Mouse (Mus musculus) limb, embryonic 12.5 days (tissue): ENCODE results near the gene Lama2. TPM values are rescaled to one million over a fixed set of nuclear protein-coding genes. Genes with fewer than 3 reads are reported as not detected.

Experiments
- ATAC-seq: fragments of 200-750 bp; cut with Nextera tagmentation; 2 replicates; pipeline ENCODE4 v1.8.0; 2017; ENCODE audit warnings: low read depth, moderate TSS enrichment; ENCODE audit not compliant: insufficient number of reproducible peaks, insufficient read depth, low FRiP score, low TSS enrichment
- H3K27ac ChIP-seq: fragments of 300-500 bp; sonication (generic); 2 replicates; pipeline ENCODE4 v1.5.1; 2016; ENCODE audit warnings: mild to moderate bottlenecking, moderate library complexity
- H3K27me3 ChIP-seq: fragments of 300-500 bp; sonication (generic); 2 replicates; pipeline ENCODE4 v1.6.1; 2016; ENCODE audit warnings: mild to moderate bottlenecking, moderate library complexity
- H3K36me3 ChIP-seq: fragments of 300-500 bp; sonication (generic); 2 replicates; pipeline ENCODE4 v1.6.1; 2016; ENCODE audit warnings: mild to moderate bottlenecking, moderate library complexity
- H3K4me1 ChIP-seq: fragments of 300-500 bp; sonication (generic); replicated peaks from 2 replicates; pipeline ENCODE4 v1.6.1; 2016
- H3K4me2 ChIP-seq: fragments of 300-500 bp; sonication (generic); 2 replicates; pipeline ENCODE4 v1.6.1; 2016; ENCODE audit warnings: mild to moderate bottlenecking, moderate library complexity
- H3K4me3 ChIP-seq: fragments of 300-500 bp; sonication (generic); replicated peaks from 2 replicates; pipeline ENCODE4 v1.5.1; 2016; ENCODE audit warnings: mild to moderate bottlenecking
- H3K9ac ChIP-seq: fragments of 300-500 bp; sonication (generic); replicated peaks from 2 replicates; pipeline ENCODE4 v1.6.1; 2016; ENCODE audit warnings: mild to moderate bottlenecking, moderate library complexity
- H3K9me3 ChIP-seq: fragments of 300-500 bp; sonication (generic); 2 replicates; pipeline ENCODE4 v1.6.1; 2016; ENCODE audit warnings: mild to moderate bottlenecking, moderate library complexity
- WGBS: fragments of 180-500 bp; shearing (Covaris S2); methylation state at CpG from one replicate; pipeline ENCODE4 v1.1.7; 2016; 5-methylcytosine and 5-hydroxymethylcytosine counted together
- polyA plus RNA-seq: library from polyadenylated mRNA; unstranded; fragments of >200 nt; fragmentation: Nextera tagmentation; extraction: Ambion mirVana; gene quantifications from 2 replicates; pipeline ENCODE4 v1.2.1, GENCODE M21; 2016

Gene Lama2
- polyA plus RNA-seq, 1 experiment from 2014 or later: 13.3 TPM

DNA sequence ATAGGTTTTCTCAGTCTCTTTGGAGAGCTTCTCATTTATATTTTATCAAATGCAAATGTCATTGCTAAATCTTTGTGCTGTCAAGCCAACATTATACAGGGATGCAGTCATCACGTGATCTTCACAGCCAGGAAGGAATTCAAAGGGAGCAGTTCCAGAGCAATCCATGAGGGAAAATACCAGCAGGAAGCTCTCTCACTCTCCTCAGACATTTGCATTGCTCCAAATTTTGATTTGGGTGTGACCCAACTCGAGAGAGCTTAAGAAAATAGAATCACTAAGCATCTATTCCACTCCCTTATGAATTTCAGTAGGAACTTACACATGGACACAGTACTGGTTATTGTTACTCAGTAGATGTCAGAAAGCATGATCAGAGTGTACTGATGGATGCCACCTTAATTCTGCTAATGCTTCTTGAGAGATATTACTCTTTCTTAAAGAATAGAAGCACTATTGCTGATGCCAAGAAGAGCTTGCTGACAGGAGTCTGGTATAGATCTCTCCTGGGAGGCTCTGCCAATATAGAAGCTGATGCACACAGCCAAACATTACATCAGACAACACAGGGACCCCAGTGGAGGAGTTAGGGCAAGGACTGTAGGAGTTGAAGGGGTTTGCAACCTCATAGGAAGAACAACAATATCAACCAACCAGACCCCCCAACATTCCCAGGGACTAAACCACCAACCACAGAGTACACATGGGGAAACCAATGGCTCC is 236.5 kb downstream of the Lama2 start:
- H3K27ac ChIP-seq: no peak overlapping the region
- no peaks in the 10 kb centered on the region for H3K4me1 ChIP-seq
- no peak overlapping the region for H3K4me3 ChIP-seq
- H3K9ac ChIP-seq: no peak overlapping the region
- H3K27me3 ChIP-seq: no peaks in the 10 kb centered on the region
- no peak for ATAC-seq
- 64% methylated on average over 2 of the region's 2 CpGs for WGBS
- no peaks in the 10 kb centered on the region for H3K36me3 ChIP-seq
- no peak overlapping the region for H3K4me2 ChIP-seq
- no peaks in the 10 kb centered on the region for H3K9me3 ChIP-seq

DNA sequence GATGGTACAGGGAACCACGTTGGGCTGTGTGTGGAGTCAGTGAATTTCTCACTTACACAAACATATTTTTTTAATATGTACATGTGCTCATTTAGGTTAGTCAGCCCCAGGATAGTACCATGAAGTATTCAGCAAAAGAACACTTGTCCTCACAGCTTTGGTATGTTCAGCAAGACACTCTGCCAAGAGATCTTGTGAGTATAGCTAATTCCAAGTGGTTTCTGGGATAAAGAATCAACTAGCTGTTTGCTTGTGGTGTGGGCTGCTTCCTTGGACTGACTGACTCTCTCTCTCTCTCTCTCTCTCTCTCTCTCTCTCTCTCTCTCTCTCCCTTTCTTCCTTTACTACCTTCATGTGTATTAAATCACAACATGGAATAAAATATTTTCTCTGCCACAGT is 241.3 kb downstream of the Lama2 start:
- Histone ChIP-seq H3K27me3 (no peaks in the 10 kb centered on the region), H3K36me3 (no peaks in the 10 kb centered on the region), H3K4me3 (no peak overlapping the region), H3K9ac (no peak overlapping the region), H3K4me2 (no peak overlapping the region), H3K9me3 (no peaks in the 10 kb centered on the region), H3K4me1 (no peaks in the 10 kb centered on the region), H3K27ac (no peak overlapping the region)
- WGBS: 50% methylated on average over 1 of the region's 1 CpGs
- ATAC-seq: no peak

DNA sequence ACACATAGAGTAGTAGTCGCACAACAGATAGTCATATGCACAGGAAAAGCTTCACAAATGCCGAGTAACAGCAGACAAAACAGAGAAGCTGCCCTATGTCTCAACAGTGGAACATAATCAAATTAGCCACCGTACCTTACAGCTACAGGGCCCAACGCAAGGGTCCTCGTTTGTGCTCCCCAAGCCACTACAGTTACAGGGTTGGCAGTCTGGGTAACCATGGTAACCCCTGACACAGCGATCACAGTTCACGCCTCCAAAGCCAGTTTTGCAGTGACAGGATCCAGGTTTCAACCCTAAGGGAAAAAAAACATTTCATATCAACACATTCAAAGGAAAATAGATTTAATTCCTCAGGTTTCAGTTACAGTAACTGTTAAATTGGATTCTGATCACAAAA is 275.3 kb downstream of the Lama2 start:
- Histone ChIP-seq H3K4me3 (no peak overlapping the region), H3K4me2 (no peak overlapping the region), H3K9ac (no peak overlapping the region), H3K9me3 (0 out of 2 replicates have a peak, but pooled peaks cover 6% of the 10 kb centered on the region), H3K27ac (no peak overlapping the region), H3K27me3 (no peaks in the 10 kb centered on the region), H3K36me3 (no peaks in the 10 kb centered on the region; the same call in 1 of the 2 replicates), H3K4me1 (peaks cover 3% of the 10 kb centered on the region; the same call in 1 of the 2 replicates)
- 42% methylated on average over 7 of the region's 7 CpGs for WGBS
- ATAC-seq: no peak

DNA sequence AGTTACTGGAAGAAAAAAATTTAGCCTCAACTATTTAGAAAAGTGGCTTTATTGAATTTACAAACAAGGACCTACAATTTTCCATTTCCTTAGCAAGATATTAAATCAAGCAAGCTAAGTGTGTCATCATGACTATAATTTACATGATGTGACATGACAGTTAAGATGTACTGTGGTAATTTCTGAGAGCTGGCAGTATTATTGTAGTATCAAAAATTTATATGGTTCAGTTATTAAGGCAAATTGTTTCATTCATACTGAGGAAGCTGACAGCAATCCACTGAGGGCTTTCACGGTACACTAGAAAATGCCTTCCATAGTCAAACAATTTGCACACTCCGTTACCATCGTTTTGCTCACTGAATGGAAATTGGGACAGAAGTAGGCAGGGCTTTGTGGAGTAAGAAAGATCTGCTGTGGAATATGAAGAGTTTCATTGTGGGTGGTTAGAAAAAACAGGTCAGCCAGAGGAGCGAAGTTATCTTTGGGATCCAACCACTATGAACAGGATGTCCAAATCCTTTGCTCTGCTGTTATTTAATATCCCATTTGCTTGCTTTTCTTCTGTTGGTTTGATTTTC is 297.1 kb downstream of the Lama2 start:
- no peak overlapping the region for H3K9ac ChIP-seq
- H3K27me3 ChIP-seq: no peaks in the 10 kb centered on the region
- H3K4me3 ChIP-seq: no peak overlapping the region
- 96% methylated on average over 4 of the region's 4 CpGs for WGBS
- no peak overlapping the region for H3K4me2 ChIP-seq
- H3K36me3 ChIP-seq: no peaks in the 10 kb centered on the region
- no peak overlapping the region for H3K27ac ChIP-seq
- H3K9me3 ChIP-seq: no peaks in the 10 kb centered on the region
- H3K4me1 ChIP-seq: no peaks in the 10 kb centered on the region
- ATAC-seq: no peak

DNA sequence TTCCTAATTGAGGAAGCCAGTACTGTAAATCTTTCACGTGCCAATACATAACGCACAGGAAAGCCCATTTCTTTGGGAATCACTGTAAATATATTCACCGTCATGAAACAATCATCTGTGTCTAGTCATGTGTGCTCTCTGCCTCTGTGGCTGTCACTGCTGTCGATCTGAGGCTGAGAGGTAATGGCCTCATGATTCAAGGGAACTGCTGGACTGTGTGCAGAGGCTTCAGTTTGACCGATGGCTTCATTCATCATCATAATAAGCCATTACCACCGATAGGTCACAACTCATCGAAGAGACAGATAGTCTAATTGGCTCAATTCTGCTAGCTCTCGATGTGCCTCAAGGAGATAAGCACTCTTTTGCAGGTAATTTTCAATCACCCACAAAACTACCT is 312.1 kb downstream of the Lama2 start:
- no peak overlapping the region for H3K9ac ChIP-seq
- H3K4me1 ChIP-seq: no peaks in the 10 kb centered on the region
- no peak overlapping the region for H3K4me2 ChIP-seq
- H3K4me3 ChIP-seq: no peak overlapping the region
- H3K36me3 ChIP-seq: no peaks in the 10 kb centered on the region
- no peak for ATAC-seq
- WGBS: 78% methylated on average over 8 of the region's 8 CpGs
- H3K27me3 ChIP-seq: no peaks in the 10 kb centered on the region
- no peak overlapping the region for H3K27ac ChIP-seq
- H3K9me3 ChIP-seq: no peaks in the 10 kb centered on the region

DNA sequence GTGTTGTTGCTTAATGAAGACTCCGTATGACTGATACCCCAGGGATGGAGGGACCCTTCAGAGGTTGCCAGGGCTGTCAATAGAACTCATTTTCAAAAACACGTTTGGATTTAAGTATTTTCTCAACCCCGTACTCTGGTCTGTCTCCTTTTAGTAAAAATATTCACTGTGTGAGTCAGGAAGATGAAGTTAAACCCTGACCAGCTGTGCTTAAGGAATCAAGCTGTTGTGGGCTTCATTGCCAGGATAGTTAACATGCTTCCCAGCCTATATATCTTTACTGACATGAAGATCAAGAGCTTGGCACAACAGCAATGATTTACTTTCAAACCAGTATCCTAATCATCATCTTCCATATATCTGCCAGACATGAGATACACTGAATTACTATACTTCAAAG is 314.3 kb downstream of the Lama2 start:
- Histone ChIP-seq H3K9me3 (no peaks in the 10 kb centered on the region), H3K27me3 (no peaks in the 10 kb centered on the region), H3K4me3 (no peak overlapping the region), H3K4me1 (no peaks in the 10 kb centered on the region), H3K27ac (no peak overlapping the region), H3K36me3 (no peaks in the 10 kb centered on the region), H3K4me2 (no peak overlapping the region), H3K9ac (no peak overlapping the region)
- 74% methylated on average over 3 of the region's 3 CpGs for WGBS
- ATAC-seq: no peak

DNA sequence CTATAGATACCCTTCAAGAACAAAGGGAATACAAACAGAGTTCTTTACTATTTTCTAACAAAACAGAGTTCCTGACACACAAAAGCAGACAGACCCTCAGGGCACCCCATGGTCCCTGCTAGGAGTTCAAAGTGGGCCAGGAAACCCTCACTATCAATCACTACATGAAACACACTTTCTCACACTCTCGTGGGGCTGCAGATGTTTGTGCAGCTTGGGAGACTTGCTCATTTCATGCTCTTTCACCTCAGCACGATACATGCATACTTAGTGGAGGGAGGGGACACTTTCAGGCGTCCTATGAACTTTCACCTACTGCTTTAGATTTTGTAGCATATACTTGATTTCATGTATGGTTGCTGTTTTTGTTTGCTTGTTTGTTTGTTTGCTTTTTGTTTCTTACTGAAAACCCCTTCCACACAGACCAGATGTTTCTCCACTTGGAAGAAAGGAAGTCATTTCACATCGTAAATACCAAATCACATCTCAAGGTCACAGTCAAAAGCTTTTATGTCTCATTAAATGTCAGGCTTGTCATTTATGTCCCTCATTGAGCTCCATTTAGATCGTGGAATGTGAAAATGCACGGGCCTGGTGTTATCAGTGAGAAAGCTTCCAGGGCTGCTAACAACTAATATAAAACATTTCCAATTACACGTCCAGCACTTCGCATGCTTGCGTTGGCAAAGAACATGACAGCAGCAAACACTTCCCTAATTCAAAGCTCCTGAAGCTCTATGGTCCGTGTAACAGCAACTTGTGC is 334.3 kb downstream of the Lama2 start:
- peaks cover 11% of the 10 kb centered on the region for H3K4me1 ChIP-seq
- WGBS: 6% methylated on average over 10 of the region's 10 CpGs
- H3K27me3 ChIP-seq: no peaks in the 10 kb centered on the region
- no peaks in the 10 kb centered on the region for H3K9me3 ChIP-seq
- no peak overlapping the region for H3K4me2 ChIP-seq
- ATAC-seq: no peak
- H3K4me3 ChIP-seq: no peak overlapping the region
- no peak overlapping the region for H3K9ac ChIP-seq
- H3K36me3 ChIP-seq: no peaks in the 10 kb centered on the region
- H3K27ac ChIP-seq: no peak overlapping the region

DNA sequence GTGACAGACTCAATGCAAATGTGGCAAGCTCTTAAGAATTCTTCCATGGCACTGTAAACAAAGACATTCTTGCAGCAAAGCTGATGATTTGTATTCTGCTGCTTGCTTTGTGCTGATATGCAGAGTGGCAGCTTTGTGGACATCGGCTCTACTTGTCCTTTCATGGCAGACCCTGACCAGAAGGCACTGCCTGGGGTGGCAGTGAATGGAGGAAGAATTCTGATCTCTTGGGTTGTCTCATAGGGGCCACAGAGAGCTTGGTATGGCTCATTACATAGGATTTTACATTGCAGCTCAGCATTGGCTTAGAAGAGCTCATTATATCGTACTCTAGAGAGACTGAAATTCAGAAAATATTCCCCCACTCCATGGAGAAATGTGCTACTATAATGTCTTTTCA is 352.1 kb downstream of the Lama2 start:
- H3K36me3 ChIP-seq: no peaks in the 10 kb centered on the region
- H3K4me2 ChIP-seq: no peak overlapping the region
- H3K4me3 ChIP-seq: no peak overlapping the region
- no peak overlapping the region for H3K27ac ChIP-seq
- no peak for ATAC-seq
- no peak overlapping the region for H3K9ac ChIP-seq
- no peaks in the 10 kb centered on the region for H3K4me1 ChIP-seq
- 86% methylated on average over 2 of the region's 2 CpGs for WGBS
- no peaks in the 10 kb centered on the region for H3K27me3 ChIP-seq
- H3K9me3 ChIP-seq: no peaks in the 10 kb centered on the region

DNA sequence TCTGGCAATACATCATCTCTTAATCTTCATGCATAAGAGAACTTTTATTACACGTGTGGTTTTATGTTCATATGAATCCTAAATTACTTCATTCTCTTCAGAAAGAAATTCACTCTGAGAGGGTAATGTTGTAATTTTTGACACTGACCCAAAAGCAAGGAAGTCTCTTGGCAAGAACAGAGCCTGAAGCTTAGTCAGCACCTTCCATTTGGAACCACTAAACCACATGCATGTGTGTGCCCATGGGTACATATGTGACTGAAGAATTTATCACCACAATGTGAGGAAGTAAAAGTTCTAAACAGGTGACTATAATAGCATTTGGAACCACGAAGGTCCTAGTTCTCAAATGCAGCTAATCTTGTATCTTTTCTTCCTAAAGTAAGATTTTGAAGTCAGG is 353.7 kb downstream of the Lama2 start:
- H3K27ac ChIP-seq: no peak overlapping the region
- no peak overlapping the region for H3K9ac ChIP-seq
- H3K27me3 ChIP-seq: no peaks in the 10 kb centered on the region
- no peaks in the 10 kb centered on the region for H3K9me3 ChIP-seq
- ATAC-seq: no peak
- H3K36me3 ChIP-seq: no peaks in the 10 kb centered on the region
- H3K4me3 ChIP-seq: no peak overlapping the region
- H3K4me1 ChIP-seq: no peaks in the 10 kb centered on the region
- no peak overlapping the region for H3K4me2 ChIP-seq
- WGBS: 53% methylated on average over 2 of the region's 2 CpGs

DNA sequence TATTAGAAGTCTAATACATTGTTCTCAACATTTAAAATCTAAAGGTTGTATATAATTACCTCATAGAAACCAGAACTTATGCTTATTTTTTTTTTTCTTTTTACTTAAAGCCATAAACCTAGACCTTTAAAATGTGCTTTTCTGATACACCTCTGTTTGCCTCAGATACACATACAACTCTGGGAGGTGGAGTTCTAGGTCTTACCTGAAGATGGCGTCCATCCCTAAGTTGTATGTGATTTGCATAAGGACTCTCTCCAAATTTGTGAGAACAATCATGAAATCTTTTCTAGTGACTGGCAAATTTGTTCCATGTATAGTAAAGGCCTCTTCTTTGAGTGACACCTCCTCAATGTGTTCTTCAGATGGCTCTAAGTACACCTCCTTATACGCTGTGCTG is 354.8 kb downstream of the Lama2 start:
- Histone ChIP-seq H3K9me3 (no peaks in the 10 kb centered on the region), H3K27me3 (no peaks in the 10 kb centered on the region), H3K4me1 (no peaks in the 10 kb centered on the region), H3K36me3 (no peaks in the 10 kb centered on the region), H3K4me3 (no peak overlapping the region), H3K4me2 (no peak overlapping the region), H3K9ac (no peak overlapping the region), H3K27ac (no peak overlapping the region)
- ATAC-seq: no peak
- 51% methylated on average over 2 of the region's 2 CpGs for WGBS

DNA sequence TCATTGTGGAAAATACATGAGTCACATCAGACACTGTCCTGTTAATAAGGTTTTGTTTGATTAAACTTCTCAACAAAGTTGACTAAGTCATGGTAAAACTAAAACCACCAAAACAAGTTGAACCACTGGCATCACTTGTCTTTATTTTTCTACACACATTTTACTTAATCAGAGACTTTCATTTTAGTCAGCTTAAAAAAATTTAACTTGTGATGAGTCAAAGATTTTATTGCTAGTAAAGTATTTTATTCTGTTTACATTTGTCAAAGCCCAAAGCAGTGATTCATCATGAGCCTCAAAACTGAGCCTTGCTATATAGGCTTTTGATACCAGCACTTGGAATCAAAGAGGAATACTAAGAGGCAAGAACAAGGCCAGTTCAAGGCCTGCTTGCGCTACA is 369.8 kb downstream of the Lama2 start:
- Histone ChIP-seq H3K27ac (no peak overlapping the region), H3K4me2 (no peak overlapping the region), H3K4me3 (no peak overlapping the region), H3K36me3 (no peaks in the 10 kb centered on the region), H3K9me3 (no peaks in the 10 kb centered on the region), H3K27me3 (no peaks in the 10 kb centered on the region), H3K9ac (no peak overlapping the region), H3K4me1 (no peaks in the 10 kb centered on the region)
- ATAC-seq: no peak
- 92% methylated on average over 1 of the region's 1 CpGs for WGBS
